Mouse (Mus musculus): ENCODE results near the gene Hand1. TPM values are rescaled to one million over a fixed set of nuclear protein-coding genes. Genes with fewer than 3 reads are reported as not detected.

Hand1 gene
- total and polyA plus RNA-seq, 2 experiments from 2014 or later: 2.7 TPM; not detected in 1

DNA sequence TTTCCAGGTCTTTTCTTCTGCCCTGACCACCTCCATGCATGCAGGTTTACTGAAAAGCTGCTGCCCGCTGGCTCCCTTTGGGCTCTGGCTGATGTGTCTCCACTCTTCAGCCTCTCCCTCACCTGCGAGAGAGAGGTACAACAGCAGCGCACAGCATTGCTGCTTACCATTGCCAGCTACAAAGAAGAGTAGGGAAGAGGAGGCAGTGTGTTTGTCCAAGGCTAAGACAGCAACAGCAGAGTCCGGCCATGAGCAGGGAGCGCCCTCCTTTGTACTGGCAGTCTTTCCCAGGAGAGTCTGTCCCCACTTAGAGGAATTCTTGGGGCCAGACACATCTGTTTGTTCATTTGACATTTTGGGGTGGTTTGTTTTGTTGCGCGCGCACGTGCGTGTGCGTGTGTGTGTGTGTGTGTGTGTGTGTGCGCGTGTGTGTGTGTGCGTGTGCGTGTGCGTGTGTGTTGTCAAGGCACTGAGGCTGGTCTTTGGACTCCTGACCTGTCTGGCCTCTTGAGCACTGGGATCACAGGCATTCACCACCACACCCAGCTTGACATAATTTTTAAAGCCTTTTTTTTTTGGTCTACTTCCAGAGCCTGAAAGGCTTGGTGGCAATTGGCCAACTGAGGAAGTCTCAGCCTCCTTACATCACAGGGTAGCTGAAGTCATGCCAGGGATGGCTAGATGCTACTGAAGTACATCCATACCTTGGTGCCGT is 23.4 kb downstream of the Hand1 start:
- ATAC-seq (ENCODE audit: insufficient read depth, low read depth): no peak
- no peaks in the 10 kb centered on the region for H3K9me3 ChIP-seq (replicated peaks; ENCODE audit: control insufficient read depth, low read length)
- H3K27ac ChIP-seq (ENCODE audit: low read depth): no peak overlapping the region
- no peaks in the 10 kb centered on the region for H3K27me3 ChIP-seq (ENCODE audit: control insufficient read depth, insufficient read depth, low read length)
- DNase-seq (ENCODE audit: low spot score): no peak
- H3K4me1 ChIP-seq (ENCODE audit: control insufficient read depth, insufficient read depth): no peaks in the 10 kb centered on the region
- H3K4me3 ChIP-seq (ENCODE audit: low read depth, low read length): no peak overlapping the region
- WGBS: 93% methylated on average over 17 of the region's 17 CpGs
- H3K9ac ChIP-seq (replicated peaks; ENCODE audit: low read depth, low read length): no peak overlapping the region
- H3K4me2 ChIP-seq (ENCODE audit: low read depth, low read length): no peak overlapping the region
- TF ChIP-seq CTCF (IDR thresholded peaks at IDR 0.05; ENCODE audit: low read depth) (no peak), EP300 (IDR thresholded peaks at IDR 0.05; ENCODE audit: low read depth) (no peak)
- H3K36me3 ChIP-seq (replicated peaks; ENCODE audit: control insufficient read depth, insufficient read depth, low read length): peaks cover 38% of the 10 kb centered on the region

DNA sequence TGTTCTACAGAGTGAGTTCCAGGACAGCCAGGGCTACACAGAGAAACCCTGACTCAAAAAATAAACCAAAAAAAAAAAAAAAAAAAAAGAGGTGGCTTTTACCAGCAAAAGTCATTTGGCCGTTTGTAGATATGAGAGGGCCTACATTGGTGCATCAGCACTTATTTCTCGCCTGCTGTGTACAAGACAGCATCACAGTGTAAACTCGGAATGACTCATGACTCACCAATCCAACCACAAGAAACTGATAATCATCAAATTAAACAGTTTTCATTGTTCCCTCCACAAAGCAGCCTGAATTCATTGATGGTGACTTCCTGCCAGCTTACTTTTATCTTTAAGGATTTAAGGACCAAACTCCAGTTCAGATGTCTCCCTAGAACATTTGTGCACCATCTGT is 27.6 kb downstream of the Hand1 start:
- H3K27ac ChIP-seq (ENCODE audit: low read depth): no peak overlapping the region
- ATAC-seq (ENCODE audit: insufficient read depth, low read depth): no peak
- no peaks in the 10 kb centered on the region for H3K9me3 ChIP-seq (replicated peaks; ENCODE audit: control insufficient read depth, low read length)
- H3K4me2 ChIP-seq (ENCODE audit: low read depth, low read length): no peak overlapping the region
- H3K27me3 ChIP-seq (ENCODE audit: control insufficient read depth, insufficient read depth, low read length): no peaks in the 10 kb centered on the region
- no peak overlapping the region for H3K9ac ChIP-seq (replicated peaks; ENCODE audit: low read depth, low read length)
- TF ChIP-seq CTCF (IDR thresholded peaks at IDR 0.05; ENCODE audit: low read depth) (no peak), EP300 (IDR thresholded peaks at IDR 0.05; ENCODE audit: low read depth) (no peak)
- H3K4me3 ChIP-seq (ENCODE audit: low read depth, low read length): no peak overlapping the region
- no peak for DNase-seq (ENCODE audit: low spot score)
- peaks cover 19% of the 10 kb centered on the region for H3K4me1 ChIP-seq (ENCODE audit: control insufficient read depth, insufficient read depth)
- WGBS: 69% methylated on average over 3 of the region's 3 CpGs
- H3K36me3 ChIP-seq (replicated peaks; ENCODE audit: control insufficient read depth, insufficient read depth, low read length): peaks cover 27% of the 10 kb centered on the region

DNA sequence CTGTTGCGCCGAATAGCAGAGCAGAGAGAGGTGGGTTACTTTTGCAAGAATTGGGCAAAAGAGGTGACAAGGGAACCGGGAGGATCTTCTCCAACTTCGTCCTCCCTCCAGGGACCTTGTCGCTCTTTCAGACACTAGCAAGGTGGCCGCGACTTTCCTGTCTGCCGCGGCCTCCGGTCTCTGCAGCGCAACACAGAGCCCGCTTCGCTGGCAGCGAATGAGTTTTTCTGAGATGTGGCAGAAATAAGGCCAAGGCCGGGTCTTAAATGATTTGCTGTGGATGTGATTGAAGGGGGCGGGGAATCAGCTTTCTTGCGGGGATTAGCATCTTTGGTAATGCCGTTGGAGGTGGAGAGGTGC is 30.1 kb downstream of the Hand1 start:
- Histone ChIP-seq H3K9ac (replicated peaks; ENCODE audit: low read depth, low read length) (peak overlapping the region; percentile 88), H3K27me3 (ENCODE audit: control insufficient read depth, insufficient read depth, low read length) (no peaks in the 10 kb centered on the region), H3K36me3 (replicated peaks; ENCODE audit: control insufficient read depth, insufficient read depth, low read length) (peaks cover 5% of the 10 kb centered on the region; the same call in 1 of the 2 replicates), H3K4me3 (ENCODE audit: low read depth, low read length) (peak overlapping the region; percentile 98), H3K27ac (ENCODE audit: low read depth) (peak overlapping the region; percentile 83; the same call in 1 of the 2 replicates), H3K9me3 (replicated peaks; ENCODE audit: control insufficient read depth, low read length) (no peaks in the 10 kb centered on the region), H3K4me2 (ENCODE audit: low read depth, low read length) (peak overlapping the region; percentile 99), H3K4me1 (ENCODE audit: control insufficient read depth, insufficient read depth) (peaks cover 20% of the 10 kb centered on the region)
- DNase-seq (ENCODE audit: low spot score) (peak; percentile 18), ATAC-seq (ENCODE audit: insufficient read depth, low read depth) (no peak)
- under 1% methylated on average over 18 of the region's 18 CpGs for WGBS
- TF ChIP-seq CTCF (IDR thresholded peaks at IDR 0.05; ENCODE audit: low read depth) (no peak), EP300 (IDR thresholded peaks at IDR 0.05; ENCODE audit: low read depth) (no peak)

DNA sequence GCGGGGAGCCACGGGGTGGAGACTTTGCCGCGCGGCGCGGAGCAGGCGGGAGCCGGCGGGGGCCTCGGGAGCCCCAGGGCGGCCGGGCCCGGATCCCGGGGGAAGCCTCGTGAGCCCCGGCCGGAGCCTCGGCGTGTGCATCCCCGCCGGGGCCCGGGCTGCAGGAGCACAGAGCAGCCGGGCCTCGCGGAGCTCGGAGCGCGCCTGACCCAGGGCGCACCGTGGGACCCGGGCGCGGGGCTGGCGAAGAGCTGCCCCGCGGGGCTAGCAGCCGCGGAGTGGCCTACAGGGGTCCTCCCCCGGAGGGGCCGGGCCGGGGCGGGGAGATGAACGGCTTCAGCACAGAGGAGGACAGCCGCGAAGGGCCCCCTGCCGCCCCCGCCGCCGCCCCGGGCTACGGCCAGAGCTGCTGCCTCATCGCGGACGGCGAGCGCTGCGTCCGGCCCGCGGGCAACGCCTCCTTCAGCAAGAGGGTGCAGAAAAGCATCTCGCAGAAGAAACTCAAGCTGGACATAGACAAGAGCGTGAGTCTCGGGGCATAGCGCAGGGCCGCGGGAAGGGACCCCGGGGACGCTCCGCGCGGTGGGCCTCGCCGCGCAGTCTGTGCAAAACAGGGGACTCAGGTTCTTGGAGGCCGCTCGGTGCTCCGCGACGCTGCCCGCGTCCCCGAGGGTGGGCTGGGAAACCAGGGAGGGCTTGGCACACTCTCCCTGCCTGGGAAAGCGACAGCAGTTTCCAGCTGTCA is 30.7 kb downstream of the Hand1 start:
- TF ChIP-seq EP300 (IDR thresholded peaks at IDR 0.05; ENCODE audit: low read depth) (no peak), CTCF (IDR thresholded peaks at IDR 0.05; ENCODE audit: low read depth) (no peak)
- ATAC-seq (ENCODE audit: insufficient read depth, low read depth) (peak; percentile 47), DNase-seq (ENCODE audit: low spot score) (peak; percentile 32)
- H3K9me3 ChIP-seq (replicated peaks; ENCODE audit: control insufficient read depth, low read length): no peaks in the 10 kb centered on the region
- H3K27me3 ChIP-seq (ENCODE audit: control insufficient read depth, insufficient read depth, low read length): no peaks in the 10 kb centered on the region
- H3K4me1 ChIP-seq (ENCODE audit: control insufficient read depth, insufficient read depth): peaks cover 20% of the 10 kb centered on the region
- under 1% methylated on average over 65 of the region's 85 CpGs for WGBS
- H3K36me3 ChIP-seq (replicated peaks; ENCODE audit: control insufficient read depth, insufficient read depth, low read length): peaks cover 5% of the 10 kb centered on the region; the same call in 1 of the 2 replicates
- peak overlapping the region; percentile 99 for H3K4me2 ChIP-seq (ENCODE audit: low read depth, low read length)
- H3K9ac ChIP-seq (replicated peaks; ENCODE audit: low read depth, low read length): peak overlapping the region; percentile 88
- peak overlapping the region; percentile 98 for H3K4me3 ChIP-seq (ENCODE audit: low read depth, low read length)
- peak overlapping the region; percentile 83 for H3K27ac ChIP-seq (ENCODE audit: low read depth)

DNA sequence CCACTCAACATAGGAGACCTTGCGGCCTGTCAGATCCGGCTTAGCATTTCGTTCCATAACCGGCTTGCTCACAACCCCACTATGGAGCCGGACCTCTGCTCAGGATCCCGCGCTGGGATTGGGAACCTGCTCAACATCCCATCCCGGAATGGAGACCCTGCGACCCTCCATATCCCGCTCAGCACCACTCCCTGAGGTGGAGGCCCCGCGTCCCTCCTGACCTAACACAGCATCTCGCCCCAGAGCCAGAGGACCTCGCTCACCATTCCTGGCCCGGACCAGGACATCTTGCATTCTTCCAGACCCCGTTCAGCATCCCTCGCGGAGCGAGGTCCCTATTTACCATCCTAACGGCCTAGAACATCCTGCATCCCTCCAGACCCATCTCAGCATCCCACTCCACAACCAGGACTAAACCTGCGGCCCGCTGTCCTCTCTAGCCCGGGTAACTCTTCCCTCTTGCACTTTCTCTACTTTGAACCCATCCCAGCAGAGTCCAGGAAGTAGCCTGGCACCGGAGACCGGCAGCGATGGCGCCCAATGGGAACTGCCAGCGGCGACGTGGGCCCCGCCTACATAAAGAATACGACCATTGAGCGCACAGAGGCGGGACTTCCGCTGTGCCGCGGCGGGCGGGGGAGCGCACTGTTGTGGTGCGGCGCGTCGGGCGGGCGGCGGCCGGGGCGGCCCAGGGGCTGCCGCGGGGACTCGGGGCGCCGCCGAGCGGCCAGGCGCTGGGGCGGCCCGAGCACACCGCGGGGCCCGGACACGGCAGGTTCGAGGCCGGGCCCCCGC is 31.4 kb downstream of the Hand1 start, which contains the start of gene Sap30l:
Gene Sap30l, plus strand, starts transcription at position 667 of the 795 bp plus-strand sequence.
- TF ChIP-seq EP300 (IDR thresholded peaks at IDR 0.05; ENCODE audit: low read depth) (no peak), CTCF (IDR thresholded peaks at IDR 0.05; ENCODE audit: low read depth) (no peak)
- DNase-seq (ENCODE audit: low spot score) (peak; percentile 95), ATAC-seq (ENCODE audit: insufficient read depth, low read depth) (peak; percentile 97)
- no peaks in the 10 kb centered on the region for H3K9me3 ChIP-seq (replicated peaks; ENCODE audit: control insufficient read depth, low read length)
- peak within 1 kb of the TSS; percentile 98 for H3K4me3 ChIP-seq (ENCODE audit: low read depth, low read length)
- H3K36me3 ChIP-seq (replicated peaks; ENCODE audit: control insufficient read depth, insufficient read depth, low read length): peaks cover 3% of the 10 kb centered on the region; the same call in 1 of the 2 replicates
- H3K9ac ChIP-seq (replicated peaks; ENCODE audit: low read depth, low read length): peak within 1 kb of the TSS; percentile 88
- peak within 1 kb of the TSS; percentile 83 for H3K27ac ChIP-seq (ENCODE audit: low read depth)
- 0% methylated on average over 65 of the region's 66 CpGs for WGBS
- no peaks in the 10 kb centered on the region for H3K27me3 ChIP-seq (ENCODE audit: control insufficient read depth, insufficient read depth, low read length)
- peaks cover 20% of the 10 kb centered on the region for H3K4me1 ChIP-seq (ENCODE audit: control insufficient read depth, insufficient read depth)
- peak within 1 kb of the TSS; percentile 99 for H3K4me2 ChIP-seq (ENCODE audit: low read depth, low read length)
